Mouse (Mus musculus): ENCODE data around the gene Eps8. TPM values are rescaled to one million over a fixed set of nuclear protein-coding genes. Genes with fewer than 3 reads are reported as not detected.

The Eps8 gene
- polyA plus RNA-seq, 1 experiment from 2014 or later, result 9.4 TPM

DNA sequence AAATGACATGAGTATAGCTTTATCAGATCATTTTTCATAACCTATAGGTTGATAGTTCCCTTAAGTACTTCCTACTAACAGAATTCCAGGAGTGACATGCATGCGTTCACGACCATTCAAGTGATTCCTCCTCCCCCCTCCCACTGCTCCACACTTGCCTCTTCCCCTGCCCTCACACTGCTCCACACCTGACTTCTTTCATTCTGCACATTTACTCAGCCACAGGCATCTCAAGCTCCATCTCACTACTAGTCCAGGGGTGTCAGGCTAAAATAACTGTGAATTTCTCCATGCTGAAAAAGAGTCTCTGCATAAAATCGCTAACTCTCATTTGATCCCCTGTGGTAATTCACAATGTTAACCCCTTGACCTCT lies 65.4 kb downstream of the Eps8 start:
- DNase-seq (ENCODE audit: low spot score), result no peak
- no peaks in the 10 kb centered on the region for H3K36me3 ChIP-seq (ENCODE audit: control insufficient read depth, insufficient read depth, low read length)
- H3K4me2 ChIP-seq (replicated peaks; ENCODE audit: low read depth, low read length), result no peak overlapping the region
- 80% methylated on average over 3 of the region's 3 CpGs for WGBS
- no peaks in the 10 kb centered on the region for H3K9me3 ChIP-seq (ENCODE audit: control insufficient read depth, low read length)
- H3K27ac ChIP-seq (ENCODE audit: low read depth, low read length), result no peak overlapping the region
- H3K9ac ChIP-seq (ENCODE audit: low read depth, low read length), result no peak overlapping the region
- H3K27me3 ChIP-seq (ENCODE audit: control insufficient read depth, insufficient read depth, low read length), result no peaks in the 10 kb centered on the region
- ATAC-seq (ENCODE audit: low FRiP score), result no peak
- H3K4me3 ChIP-seq (ENCODE audit: low read depth, low read length), result no peak overlapping the region
- H3K4me1 ChIP-seq (replicated peaks; ENCODE audit: control insufficient read depth, insufficient read depth, low read length), result no peaks in the 10 kb centered on the region

DNA sequence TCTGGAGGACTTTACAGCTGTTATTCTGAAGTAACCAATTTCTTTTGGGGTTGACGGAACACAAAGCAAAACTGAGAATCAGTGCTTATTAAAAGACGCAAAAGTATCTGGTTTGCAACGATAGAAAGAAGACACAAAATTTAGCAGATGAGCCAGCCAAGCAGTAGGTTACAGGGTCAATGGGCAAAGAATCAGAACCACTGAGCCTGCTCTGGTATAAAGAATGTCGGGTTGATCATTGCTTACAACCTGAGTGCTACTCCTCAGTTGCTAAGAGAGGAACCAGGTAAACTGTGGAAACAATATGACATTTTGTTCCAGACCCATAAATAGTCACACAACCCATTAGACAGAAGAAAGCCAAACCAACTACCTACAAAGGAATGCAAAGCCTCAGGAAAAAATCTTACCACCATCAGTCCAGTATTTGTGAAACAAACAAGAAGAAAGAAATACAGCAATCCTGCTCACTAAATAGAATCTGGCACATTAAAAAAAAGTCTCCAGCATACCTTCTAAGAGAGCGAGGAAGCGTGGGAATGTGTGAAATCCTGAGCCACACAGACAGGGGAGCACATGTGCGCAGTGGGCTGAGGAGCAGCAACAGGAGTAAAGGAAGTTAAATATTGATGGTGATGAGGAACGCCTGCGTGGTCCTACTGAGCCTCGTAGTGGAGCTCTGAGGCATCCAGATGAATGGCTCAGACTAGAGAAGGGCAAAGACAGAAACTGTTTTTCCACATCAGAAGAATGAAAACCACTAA lies 66.0 kb downstream of the Eps8 start:
- H3K27ac ChIP-seq (ENCODE audit: low read depth, low read length), result no peak overlapping the region
- ATAC-seq (ENCODE audit: low FRiP score) (no peak), DNase-seq (ENCODE audit: low spot score) (no peak)
- 86% methylated on average over 10 of the region's 10 CpGs for WGBS
- no peaks in the 10 kb centered on the region for H3K27me3 ChIP-seq (ENCODE audit: control insufficient read depth, insufficient read depth, low read length)
- no peak overlapping the region for H3K4me2 ChIP-seq (replicated peaks; ENCODE audit: low read depth, low read length)
- no peak overlapping the region for H3K4me3 ChIP-seq (ENCODE audit: low read depth, low read length)
- H3K9ac ChIP-seq (ENCODE audit: low read depth, low read length), result no peak overlapping the region
- H3K9me3 ChIP-seq (ENCODE audit: control insufficient read depth, low read length), result no peaks in the 10 kb centered on the region
- no peaks in the 10 kb centered on the region for H3K4me1 ChIP-seq (replicated peaks; ENCODE audit: control insufficient read depth, insufficient read depth, low read length)
- H3K36me3 ChIP-seq (ENCODE audit: control insufficient read depth, insufficient read depth, low read length), result no peaks in the 10 kb centered on the region

DNA sequence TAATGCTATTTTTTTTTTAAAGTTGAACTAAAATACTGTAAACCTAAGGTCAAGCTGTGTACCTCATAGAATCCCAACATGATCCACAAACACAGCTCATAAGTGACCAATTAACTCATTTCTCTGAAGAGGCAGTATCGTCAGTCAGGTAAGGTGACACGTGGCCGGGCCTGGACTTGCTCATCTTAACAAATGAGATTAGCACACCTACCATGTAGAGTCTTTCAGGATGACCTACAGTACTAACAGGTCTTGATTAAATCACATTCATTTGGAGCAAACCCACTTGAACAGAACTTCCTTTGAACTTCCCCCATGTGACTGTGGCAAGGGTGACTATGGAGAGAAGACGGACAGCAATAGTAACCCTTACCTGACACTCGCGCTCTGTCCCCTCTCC lies 66.8 kb downstream of the Eps8 start:
- Histone ChIP-seq H3K4me3 (ENCODE audit: low read depth, low read length) (no peak overlapping the region), H3K9ac (ENCODE audit: low read depth, low read length) (no peak overlapping the region), H3K27ac (ENCODE audit: low read depth, low read length) (no peak overlapping the region), H3K4me1 (replicated peaks; ENCODE audit: control insufficient read depth, insufficient read depth, low read length) (no peaks in the 10 kb centered on the region), H3K9me3 (ENCODE audit: control insufficient read depth, low read length) (no peaks in the 10 kb centered on the region), H3K36me3 (ENCODE audit: control insufficient read depth, insufficient read depth, low read length) (no peaks in the 10 kb centered on the region), H3K4me2 (replicated peaks; ENCODE audit: low read depth, low read length) (no peak overlapping the region), H3K27me3 (ENCODE audit: control insufficient read depth, insufficient read depth, low read length) (no peaks in the 10 kb centered on the region)
- no peak for ATAC-seq (ENCODE audit: low FRiP score)
- DNase-seq (ENCODE audit: low spot score), result no peak
- 83% methylated on average over 6 of the region's 6 CpGs for WGBS

DNA sequence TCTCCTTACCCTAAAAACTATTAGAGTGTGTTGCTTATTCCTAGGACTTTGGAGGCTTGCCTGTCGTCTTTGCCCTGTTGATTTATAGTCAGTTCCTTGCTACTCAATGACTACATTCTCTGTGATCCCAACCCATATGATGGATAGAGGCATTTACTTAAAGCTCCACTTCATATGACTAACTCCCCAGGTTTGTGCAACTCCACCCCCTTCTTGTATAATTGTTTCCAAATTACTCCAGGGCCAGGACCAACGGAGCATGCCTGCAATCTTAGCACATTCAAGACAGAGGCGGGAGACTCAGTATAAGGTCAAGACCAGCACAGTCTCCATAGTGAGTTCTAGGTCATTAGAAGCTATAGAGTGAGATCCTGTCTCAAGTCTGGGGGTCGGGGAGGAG lies 69.4 kb downstream of the Eps8 start:
- H3K4me1 ChIP-seq (replicated peaks; ENCODE audit: control insufficient read depth, insufficient read depth, low read length), result no peaks in the 10 kb centered on the region
- no peak overlapping the region for H3K27ac ChIP-seq (ENCODE audit: low read depth, low read length)
- WGBS, result 77% methylated on average over 4 of the region's 4 CpGs
- H3K4me3 ChIP-seq (ENCODE audit: low read depth, low read length), result no peak overlapping the region
- DNase-seq (ENCODE audit: low spot score) (no peak), ATAC-seq (ENCODE audit: low FRiP score) (no peak)
- no peaks in the 10 kb centered on the region for H3K9me3 ChIP-seq (ENCODE audit: control insufficient read depth, low read length)
- no peaks in the 10 kb centered on the region for H3K27me3 ChIP-seq (ENCODE audit: control insufficient read depth, insufficient read depth, low read length)
- no peak overlapping the region for H3K4me2 ChIP-seq (replicated peaks; ENCODE audit: low read depth, low read length)
- no peaks in the 10 kb centered on the region for H3K36me3 ChIP-seq (ENCODE audit: control insufficient read depth, insufficient read depth, low read length)
- H3K9ac ChIP-seq (ENCODE audit: low read depth, low read length), result no peak overlapping the region

DNA sequence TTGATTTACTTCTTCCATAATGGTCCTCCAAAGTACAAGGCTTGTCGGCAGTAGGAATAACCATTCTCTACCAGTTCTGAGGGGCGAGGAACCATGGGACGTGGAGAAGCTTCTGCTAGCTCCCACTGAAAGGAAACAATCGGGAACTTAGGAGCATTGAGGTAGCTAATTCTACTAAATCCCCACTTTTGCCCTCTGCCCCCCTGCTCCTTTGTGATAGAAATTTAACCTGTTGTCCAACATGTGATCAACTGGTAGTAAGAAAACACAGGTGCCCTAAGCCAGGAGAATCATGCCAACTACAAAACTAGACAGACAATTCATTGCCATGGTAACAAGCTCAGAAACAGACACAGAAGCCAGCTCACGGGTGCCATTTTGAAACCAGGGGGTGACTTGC lies 71.6 kb downstream of the Eps8 start:
- Histone ChIP-seq H3K9me3 (ENCODE audit: control insufficient read depth, low read length) (no peaks in the 10 kb centered on the region), H3K4me2 (replicated peaks; ENCODE audit: low read depth, low read length) (no peak overlapping the region), H3K4me3 (ENCODE audit: low read depth, low read length) (no peak overlapping the region), H3K27ac (ENCODE audit: low read depth, low read length) (no peak overlapping the region), H3K36me3 (ENCODE audit: control insufficient read depth, insufficient read depth, low read length) (no peaks in the 10 kb centered on the region), H3K9ac (ENCODE audit: low read depth, low read length) (no peak overlapping the region), H3K4me1 (replicated peaks; ENCODE audit: control insufficient read depth, insufficient read depth, low read length) (no peaks in the 10 kb centered on the region), H3K27me3 (ENCODE audit: control insufficient read depth, insufficient read depth, low read length) (no peaks in the 10 kb centered on the region)
- ATAC-seq (ENCODE audit: low FRiP score), result no peak
- WGBS, result 90% methylated on average over 5 of the region's 5 CpGs
- no peak for DNase-seq (ENCODE audit: low spot score)

DNA sequence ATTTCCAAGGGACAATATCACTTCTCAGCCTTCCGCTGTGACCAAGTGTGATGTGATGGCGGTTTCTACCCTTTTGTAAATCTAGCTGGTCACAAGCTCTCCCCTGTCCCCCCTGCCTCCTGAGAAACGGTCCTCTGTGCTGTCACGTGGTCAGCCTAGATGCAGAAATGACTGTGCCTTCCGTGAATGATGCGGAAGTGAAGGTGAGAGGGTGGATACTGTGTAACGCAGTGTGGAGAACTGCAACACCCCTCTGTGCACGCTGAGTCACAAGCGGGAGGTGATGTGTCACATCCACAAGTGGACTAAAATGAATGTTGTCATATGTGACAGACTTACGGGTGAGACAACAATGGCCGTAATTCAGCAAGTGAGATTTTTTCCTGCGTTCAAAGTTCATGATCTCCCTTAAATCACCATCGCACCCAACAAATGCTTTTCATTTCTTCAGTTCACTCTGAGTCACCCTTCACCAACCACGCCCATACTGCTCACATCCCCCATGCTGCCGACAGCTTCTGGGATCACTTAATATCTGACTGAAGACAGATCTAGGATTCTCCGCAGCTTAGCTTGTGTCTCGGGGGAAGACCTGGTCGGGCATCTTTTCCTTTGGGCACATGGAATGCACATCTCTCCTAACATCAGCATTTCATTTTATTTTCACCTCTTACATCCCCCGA lies 72.3 kb downstream of the Eps8 start:
- ATAC-seq (ENCODE audit: low FRiP score) (no peak), DNase-seq (ENCODE audit: low spot score) (no peak)
- Histone ChIP-seq H3K4me2 (replicated peaks; ENCODE audit: low read depth, low read length) (no peak overlapping the region), H3K27ac (ENCODE audit: low read depth, low read length) (no peak overlapping the region), H3K4me3 (ENCODE audit: low read depth, low read length) (no peak overlapping the region), H3K9ac (ENCODE audit: low read depth, low read length) (no peak overlapping the region), H3K27me3 (ENCODE audit: control insufficient read depth, insufficient read depth, low read length) (no peaks in the 10 kb centered on the region), H3K36me3 (ENCODE audit: control insufficient read depth, insufficient read depth, low read length) (no peaks in the 10 kb centered on the region), H3K9me3 (ENCODE audit: control insufficient read depth, low read length) (no peaks in the 10 kb centered on the region), H3K4me1 (replicated peaks; ENCODE audit: control insufficient read depth, insufficient read depth, low read length) (no peaks in the 10 kb centered on the region)
- WGBS, result 89% methylated on average over 19 of the region's 19 CpGs

DNA sequence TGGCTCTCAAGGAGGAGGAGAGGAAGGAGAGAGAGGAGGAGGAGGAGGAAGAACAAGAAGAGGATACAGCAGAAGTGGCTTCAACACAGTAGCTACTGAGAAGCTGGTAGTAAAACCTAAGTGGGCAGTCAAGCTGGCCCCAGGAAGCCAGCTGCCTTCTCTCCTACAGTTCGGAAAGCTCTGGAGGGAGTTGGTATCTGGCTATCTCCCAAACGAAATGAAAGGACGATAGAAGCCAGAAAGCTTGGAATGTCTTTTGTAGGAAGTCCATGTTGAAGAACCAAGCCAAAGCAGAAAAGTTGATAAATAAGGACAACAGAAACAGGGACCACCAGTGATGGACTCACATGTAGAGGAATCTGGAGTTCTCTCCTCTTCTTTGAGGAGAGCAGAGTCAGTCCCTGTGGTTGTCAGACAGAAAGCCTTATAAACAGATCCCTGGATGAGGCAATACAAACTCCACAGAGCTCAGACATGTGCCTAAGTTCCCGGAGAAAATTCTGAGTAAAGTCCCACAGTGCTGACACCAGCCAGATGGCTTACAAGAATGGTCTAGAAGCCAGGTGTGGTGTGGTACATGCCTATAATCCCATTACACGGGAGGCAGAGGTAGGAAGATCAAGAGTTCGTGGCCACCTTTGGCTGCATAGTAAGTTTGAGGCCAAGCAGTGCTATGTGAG lies 73.2 kb downstream of the Eps8 start:
- Histone ChIP-seq H3K4me3 (ENCODE audit: low read depth, low read length) (no peak overlapping the region), H3K4me1 (replicated peaks; ENCODE audit: control insufficient read depth, insufficient read depth, low read length) (no peaks in the 10 kb centered on the region), H3K9me3 (ENCODE audit: control insufficient read depth, low read length) (no peaks in the 10 kb centered on the region), H3K27me3 (ENCODE audit: control insufficient read depth, insufficient read depth, low read length) (no peaks in the 10 kb centered on the region), H3K4me2 (replicated peaks; ENCODE audit: low read depth, low read length) (no peak overlapping the region), H3K36me3 (ENCODE audit: control insufficient read depth, insufficient read depth, low read length) (no peaks in the 10 kb centered on the region), H3K9ac (ENCODE audit: low read depth, low read length) (no peak overlapping the region), H3K27ac (ENCODE audit: low read depth, low read length) (no peak overlapping the region)
- no peak for DNase-seq (ENCODE audit: low spot score)
- 92% methylated on average over 6 of the region's 6 CpGs for WGBS
- no peak for ATAC-seq (ENCODE audit: low FRiP score)

DNA sequence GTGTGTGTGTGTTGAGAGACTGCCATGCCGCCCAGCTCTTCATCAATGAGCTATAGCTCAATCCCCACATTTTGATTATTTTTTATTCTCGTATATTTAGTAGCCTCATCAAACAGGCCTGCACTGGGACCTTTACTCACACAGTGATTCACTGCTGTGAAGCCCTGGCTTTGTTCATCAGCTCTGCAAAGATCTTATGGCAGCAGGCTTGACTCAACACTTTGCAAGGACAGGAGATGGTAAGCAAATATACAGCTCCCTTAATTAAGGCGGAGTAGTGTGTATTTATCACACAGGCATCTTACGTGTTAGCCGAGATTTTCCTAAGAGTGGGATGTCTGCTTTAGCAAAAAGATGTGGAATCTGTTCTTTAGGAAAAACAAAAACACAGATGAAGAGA lies 74.2 kb downstream of the Eps8 start:
- DNase-seq (ENCODE audit: low spot score), result no peak
- WGBS, result 97% methylated on average over 5 of the region's 5 CpGs
- Histone ChIP-seq H3K27ac (ENCODE audit: low read depth, low read length) (no peak overlapping the region), H3K9me3 (ENCODE audit: control insufficient read depth, low read length) (no peaks in the 10 kb centered on the region), H3K4me2 (replicated peaks; ENCODE audit: low read depth, low read length) (no peak overlapping the region), H3K36me3 (ENCODE audit: control insufficient read depth, insufficient read depth, low read length) (no peaks in the 10 kb centered on the region), H3K9ac (ENCODE audit: low read depth, low read length) (no peak overlapping the region), H3K4me3 (ENCODE audit: low read depth, low read length) (no peak overlapping the region), H3K4me1 (replicated peaks; ENCODE audit: control insufficient read depth, insufficient read depth, low read length) (no peaks in the 10 kb centered on the region), H3K27me3 (ENCODE audit: control insufficient read depth, insufficient read depth, low read length) (no peaks in the 10 kb centered on the region)
- no peak for ATAC-seq (ENCODE audit: low FRiP score)
